Mouse (Mus musculus) lung, adult 2 months (tissue): ENCODE measurements around the gene Scg5.

ENCODE experiments used
- CTCF ChIP-seq: fragments of 200-500 bp; IDR thresholded peaks from 2 replicates; pipeline ENCODE4 v1.5.1; 2011; ENCODE audit warnings: mild to moderate bottlenecking, low read length, control low read depth; ENCODE audit not compliant: insufficient read depth
- POLR2A ChIP-seq: fragments of 200-500 bp; IDR thresholded peaks from 2 replicates; pipeline ENCODE4 v1.6.1; 2011; ENCODE audit warnings: low read depth, mild to moderate bottlenecking, control low read depth, low read length, borderline replicate concordance; ENCODE audit errors: extremely low read depth

GRCm38 (mm10) chr2:113807640-113808039 lies 21.3 kb downstream of the Scg5 start:
- TF ChIP-seq CTCF (peak; percentile 74), POLR2A (no peak)
